ENCODE assay signal across 27 mouse cellular contexts in the genomic region with DNA sequence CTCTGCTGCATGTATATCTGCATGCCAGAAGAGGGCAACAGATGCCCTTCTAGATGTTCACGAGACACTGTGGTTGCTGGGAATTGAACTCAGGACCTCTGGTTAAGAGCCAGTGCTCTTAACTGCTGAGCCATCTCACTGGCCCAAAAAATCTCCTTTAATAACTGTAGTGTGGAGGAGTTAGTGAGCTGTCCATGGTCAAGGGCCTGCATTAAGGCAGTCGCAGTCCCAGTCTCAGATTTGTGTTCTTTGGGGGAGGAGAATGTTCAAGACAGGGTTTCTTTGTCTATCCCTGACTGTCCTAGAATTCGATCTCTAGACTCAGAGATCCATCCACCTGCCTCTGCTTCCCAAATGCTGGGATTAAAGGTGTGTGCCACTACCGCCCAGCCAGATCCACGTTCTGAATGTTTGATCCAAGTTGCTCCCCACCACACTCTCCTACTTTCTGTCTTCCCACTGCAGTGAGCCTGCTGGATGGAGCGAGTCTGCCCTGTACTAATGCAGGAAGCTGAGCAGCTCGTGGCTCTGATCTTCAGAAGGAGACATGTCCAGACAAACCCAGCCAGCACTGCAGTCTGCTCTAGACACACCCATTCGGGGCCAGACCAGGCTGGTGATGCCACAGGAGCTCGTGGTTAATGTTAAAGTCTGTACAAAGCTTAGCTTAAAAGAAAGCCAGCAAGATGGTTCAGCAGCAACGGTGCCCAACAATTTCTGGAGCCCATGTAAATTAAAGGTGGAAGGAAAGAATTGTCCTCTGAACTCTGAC. TPM values are rescaled to one million over a fixed set of nuclear protein-coding genes. Genes with fewer than 3 reads are reported as not detected.
A peak's percentile ranks its signal among the peaks of the same experiment; 100 is the strongest.
DNase-seq lines count a peak whose midpoint lies in the region; ATAC-seq and TF ChIP-seq lines count a peak whose summit lies in the region.
"Had no signal": no experiment of that assay in that cellular context is flagged by ENCODE, and none has a peak within 500 bp of the region (broad histone marks: within the 10 kb centered on the region; RNA-seq: fewer than 3 reads in every experiment).

No protein-coding gene starts in this region.

- ATAC-seq in G1E (ENCODE audit: extremely low read depth, insufficient number of reproducible peaks, low FRiP score, poor library complexity, severe bottlenecking): no peak; the same call in 1 of the 2 replicates
- ATAC-seq in stomach, embryonic 15.5 days (ENCODE audit: insufficient read depth, low FRiP score, low read depth): no peak
- ATAC-seq in midbrain, postnatal 0 days (ENCODE audit: low FRiP score): no peak
- ATAC-seq: activated CD4-positive, CD25-positive, alpha-beta regulatory T cell, adult 4 months; forebrain, embryonic 13.5 days; hindbrain, postnatal 0 days; intestine, postnatal 0 days; midbrain, embryonic 16.5 days had no signal

- peaks cover 21% of the 10 kb centered on the region for H3K4me1 ChIP-seq in G1E (ENCODE audit: insufficient read depth, low read depth, low read length)
- H3K4me1 ChIP-seq in stomach, embryonic 15.5 days: no peaks in the 10 kb centered on the region
- no peaks in the 10 kb centered on the region for H3K4me1 ChIP-seq in midbrain, postnatal 0 days (ENCODE audit: insufficient read depth, low read length)
- H3K4me1 ChIP-seq: forebrain, embryonic 13.5 days had no signal

- H3K27me3 ChIP-seq in G1E (ENCODE audit: insufficient read depth, low read length): peaks cover 18% of the 10 kb centered on the region
- H3K27me3 ChIP-seq in stomach, embryonic 15.5 days (replicated peaks): no peaks in the 10 kb centered on the region
- no peaks in the 10 kb centered on the region for H3K27me3 ChIP-seq in midbrain, postnatal 0 days (ENCODE audit: insufficient read depth, low read length)
- H3K27me3 ChIP-seq: forebrain, embryonic 13.5 days had no signal

- WGBS in stomach, embryonic 15.5 days: 77% methylated on average over 10 of the region's 10 CpGs
- 89% methylated on average over 10 of the region's 10 CpGs for WGBS in midbrain, postnatal 0 days

- no peak overlapping the region for H3K4me2 ChIP-seq in stomach, embryonic 15.5 days
- no peak overlapping the region for H3K4me2 ChIP-seq in midbrain, postnatal 0 days (ENCODE audit: low read depth, low read length, poor library complexity, severe bottlenecking)
- H3K4me2 ChIP-seq: forebrain, embryonic 13.5 days had no signal

- TF ChIP-seq CTCF in layer of hippocampus, adult 2 months (conservative IDR thresholded peaks at IDR 0.05): peak; percentile 17; the same call in 1 of the 2 replicates
- TF ChIP-seq CTCF in G1E (IDR thresholded peaks at IDR 0.05; ENCODE audit: low read depth, low read length): no peak
- no peak for TF ChIP-seq CTCF in midbrain, postnatal 0 days (IDR thresholded peaks at IDR 0.05)

- no peak overlapping the region for H3K4me3 ChIP-seq in layer of hippocampus, adult 2 months
- peak overlapping the region; percentile 2; the same call in 1 of the 2 replicates for H3K4me3 ChIP-seq in G1E (ENCODE audit: low read depth, low read length)
- no peak overlapping the region for H3K4me3 ChIP-seq in stomach, embryonic 15.5 days (replicated peaks)
- H3K4me3 ChIP-seq in midbrain, postnatal 0 days (ENCODE audit: low read depth, low read length): no peak overlapping the region
- H3K4me3 ChIP-seq: erythroblast, embryonic 14.5 days; forebrain, embryonic 13.5 days; heart, adult 2 months; left cerebral cortex, adult 2 months had no signal

- no peak for DNase-seq in layer of hippocampus, adult 2 months (ENCODE audit: low spot score in 2 of 2)
- no peak for DNase-seq in layer of hippocampus, adult 9-11 months
- DNase-seq in 416B (ENCODE audit: low read depth): peak; percentile 59
- no peak for DNase-seq in G1E (ENCODE audit: low spot score)
- DNase-seq in midbrain, postnatal 0 days (ENCODE audit: low spot score): no peak
- DNase-seq in B cell, adult 2 months: no peak
- DNase-seq: adrenal gland, postnatal 36 days; cerebellum, adult 18-20 months; cerebellum, postnatal 25 days; gastrocnemius, postnatal 14 days; heart, adult 2 months; heart, postnatal 4 days; kidney, postnatal 10 days; left cerebral cortex, postnatal 4 days; liver; lung, adult 18-20 months; lung, postnatal 14 days; retina, postnatal 1 day; thymus, postnatal 25 days had no signal

- H3K27ac ChIP-seq in layer of hippocampus, adult 2 months: no peak overlapping the region
- peak overlapping the region; percentile 33; the same call in 1 of the 2 replicates for H3K27ac ChIP-seq in stomach, embryonic 15.5 days
- H3K27ac ChIP-seq in midbrain, postnatal 0 days (ENCODE audit: low read depth, low read length): no peak overlapping the region
- H3K27ac ChIP-seq: forebrain, embryonic 13.5 days; heart, adult 2 months; hindbrain, postnatal 0 days; left cerebral cortex, adult 2 months had no signal

- no peak overlapping the region for H3K9ac ChIP-seq in stomach, embryonic 15.5 days
- no peak overlapping the region for H3K9ac ChIP-seq in midbrain, postnatal 0 days (replicated peaks; ENCODE audit: low read length, poor library complexity, severe bottlenecking)
- H3K9ac ChIP-seq: forebrain, embryonic 13.5 days had no signal

- H3K9me3 ChIP-seq in G1E (replicated peaks): no peaks in the 10 kb centered on the region
- H3K9me3 ChIP-seq in stomach, embryonic 15.5 days: no peaks in the 10 kb centered on the region
- no peaks in the 10 kb centered on the region for H3K9me3 ChIP-seq in midbrain, postnatal 0 days (ENCODE audit: low read length)
- H3K9me3 ChIP-seq: forebrain, embryonic 13.5 days had no signal

- H3K36me3 ChIP-seq in G1E (replicated peaks): no peaks in the 10 kb centered on the region
- no peaks in the 10 kb centered on the region for H3K36me3 ChIP-seq in stomach, embryonic 15.5 days
- no peaks in the 10 kb centered on the region for H3K36me3 ChIP-seq in midbrain, postnatal 0 days (ENCODE audit: insufficient read depth, low read length)

RNA-seq across cellular contexts. Expression of gene Elmsan1, which starts 17.5 kb away (rescaled TPM):
- total RNA-seq in layer of hippocampus, adult 2 months (2021): 10 to 100 TPM; 24.6 to 27.2 TPM
- 66.7 and 72.7 TPM in 2 replicates for total RNA-seq in G1E (2014; fragmentation: Nextera tagmentation)
- total RNA-seq in G1E (2017): 21.0 and 21.4 TPM in 2 replicates
- polyA plus RNA-seq in G1E (2012): 125 and 140 TPM in 2 replicates
- 9.9 and 10.5 TPM in 2 replicates for polyA plus RNA-seq in stomach, embryonic 15.5 days (2015; fragmentation: Nextera tagmentation; extraction: Ambion mirVana)
- total RNA-seq in midbrain, postnatal 0 days (2014; rRNA removed): 8.5 and 15.6 TPM in 2 replicates
- polyA plus RNA-seq in midbrain, postnatal 0 days (2015; fragmentation: Nextera tagmentation; extraction: Ambion mirVana): 2.0 and 3.0 TPM in 2 replicates

RNA-seq across cellular contexts. Expression of gene Ptgr2, which starts 48.9 kb away (rescaled TPM):
- 10 to 100 TPM; 39.0 to 42.7 TPM for total RNA-seq in layer of hippocampus, adult 2 months (2021)
- total RNA-seq in G1E (2014; fragmentation: Nextera tagmentation) (59.6 and 71.3 TPM in 2 replicates), G1E (2017) (152 and 184 TPM in 2 replicates)
- polyA plus RNA-seq in G1E (2012): 5.5 and 10.1 TPM in 2 replicates
- polyA plus RNA-seq in stomach, embryonic 15.5 days (2015; fragmentation: Nextera tagmentation; extraction: Ambion mirVana): 28.3 and 32.6 TPM in 2 replicates
- total RNA-seq in midbrain, postnatal 0 days (2014; rRNA removed): 13.6 and 16.5 TPM in 2 replicates
- polyA plus RNA-seq in midbrain, postnatal 0 days (2015; fragmentation: Nextera tagmentation; extraction: Ambion mirVana): 18.8 and 19.6 TPM in 2 replicates
